ENCODE assay signal across 16 mouse cellular contexts in genomic region chr14:27628701-27629100, GRCm38 (mm10). TPM values are rescaled to one million over a fixed set of nuclear protein-coding genes. Genes with fewer than 3 reads are reported as not detected.
"Had no signal": no experiment of that assay in that cellular context is flagged by ENCODE, and none has a peak within 500 bp of the region (broad histone marks: within the 10 kb centered on the region; RNA-seq: fewer than 3 reads in every experiment).

No protein-coding gene starts in this region.

- H3K27me3 ChIP-seq: midbrain, embryonic 12.5 days; neural tube, embryonic 13.5 days; neural tube, embryonic 15.5 days had no signal

- DNase-seq: lung, adult 18-20 months; lung, embryonic 14.5 days; lung, postnatal 10 days; lung, postnatal 4 days; midbrain, embryonic 14.5 days; right cerebral cortex, adult 18-20 months; right cerebral cortex, postnatal 25 days; right cerebral cortex, postnatal 4 days; spleen, adult 18-20 months; thymus, adult 2 months; thymus, postnatal 25 days; thymus, postnatal 4 days had no signal

RNA-seq across cellular contexts. Expression of gene Erc2, which starts 6.5 kb away (rescaled TPM):
- total RNA-seq: megakaryocyte-erythroid progenitor cell, adult 5-6 weeks had no signal
